Mouse (Mus musculus) hindbrain, postnatal 0 days (tissue): ENCODE measurements at regions not wholly inside any gene's neighbourhood (a gene's known extent, or its start where the extent isn't known, plus 50 kb on each side); places are given as distances from the start of the nearest gene placed in this dataset.

ENCODE experiments used
- ATAC-seq: fragments of 200-750 bp; cut with Nextera tagmentation; 2 replicates; pipeline ENCODE4 v1.8.0; 2017; ENCODE audit warnings: mild to moderate bottlenecking, moderate TSS enrichment, moderate library complexity
- DNase-seq: peaks from one replicate; pipeline ENCODE4 v3.0.0-alpha.2; 2015; ENCODE audit warnings: low spot score
- H3K27ac ChIP-seq: fragments of 300-500 bp; sonication (generic); 2 replicates; pipeline ENCODE4 v1.5.1; 2014; ENCODE audit warnings: mild to moderate bottlenecking
- H3K27me3 ChIP-seq: fragments of 300-500 bp; sonication (generic); 2 replicates; pipeline ENCODE4 v1.6.1; 2014; ENCODE audit warnings: low read length, mixed read lengths; ENCODE audit not compliant: insufficient read depth
- H3K36me3 ChIP-seq: fragments of 300-500 bp; sonication (generic); 2 replicates; pipeline ENCODE4 v1.6.1; 2014; ENCODE audit warnings: low read length, mixed read lengths; ENCODE audit not compliant: insufficient read depth
- H3K4me1 ChIP-seq: fragments of 300-500 bp; sonication (generic); 2 replicates; pipeline ENCODE4 v1.6.1; 2014; ENCODE audit warnings: antibody characterized with exemption, low read length, mixed read lengths; ENCODE audit not compliant: insufficient read depth
- H3K4me2 ChIP-seq: fragments of 300-500 bp; sonication (generic); 2 replicates; pipeline ENCODE4 v1.6.1; 2014; ENCODE audit warnings: low read depth, mild to moderate bottlenecking, low read length, moderate library complexity, mixed read lengths
- H3K4me3 ChIP-seq: fragments of 300-500 bp; sonication (generic); 2 replicates; pipeline ENCODE4 v1.5.1; 2014; ENCODE audit warnings: low read length
- H3K9ac ChIP-seq: fragments of 300-500 bp; sonication (generic); replicated peaks from 2 replicates; pipeline ENCODE4 v1.6.1; 2014; ENCODE audit warnings: mild to moderate bottlenecking, low read length, moderate library complexity, mixed read lengths
- H3K9me3 ChIP-seq: fragments of 300-500 bp; sonication (generic); 2 replicates; pipeline ENCODE4 v1.6.1; 2016; ENCODE audit warnings: low read length, mixed read lengths
- CTCF ChIP-seq: IDR thresholded peaks from 2 replicates; pipeline ENCODE4 v1.5.1; 2016; ENCODE audit warnings: antibody characterized with exemption, control low read depth, low read depth
- WGBS: fragments of 180-500 bp; shearing (Covaris S2); extraction: QIAGEN DNeasy Blood & Tissue Kit; methylation state at CpG from one replicate; pipeline ENCODE4 v1.1.7; 2014; 5-methylcytosine and 5-hydroxymethylcytosine counted together

GRCm38 (mm10) chr8:127752871-127753270 lies 605.5 kb upstream of the Nrp1 start:
- Histone ChIP-seq H3K9me3 (no peaks in the 10 kb centered on the region), H3K36me3 (no peaks in the 10 kb centered on the region), H3K27me3 (no peaks in the 10 kb centered on the region), H3K9ac (no peak overlapping the region), H3K4me2 (no peak overlapping the region), H3K4me3 (no peak overlapping the region), H3K27ac (no peak overlapping the region), H3K4me1 (no peaks in the 10 kb centered on the region)
- ATAC-seq (no peak), DNase-seq (no peak)
- WGBS = 81% methylated on average over 5 of the region's 5 CpGs
- TF ChIP-seq CTCF = no peak

GRCm38 (mm10) chr8:127753793-127754565 lies 604.4 kb upstream of the Nrp1 start:
- Histone ChIP-seq H3K9ac (no peak overlapping the region), H3K4me3 (no peak overlapping the region), H3K9me3 (no peaks in the 10 kb centered on the region), H3K36me3 (no peaks in the 10 kb centered on the region), H3K4me1 (no peaks in the 10 kb centered on the region), H3K27me3 (no peaks in the 10 kb centered on the region), H3K27ac (no peak overlapping the region), H3K4me2 (no peak overlapping the region)
- no peak for TF ChIP-seq CTCF
- WGBS = 74% methylated on average over 5 of the region's 5 CpGs
- DNase-seq (no peak), ATAC-seq (no peak)

GRCm38 (mm10) chr8:127757396-127757795 lies 601.0 kb upstream of the Nrp1 start:
- Histone ChIP-seq H3K9ac (no peak overlapping the region), H3K36me3 (no peaks in the 10 kb centered on the region), H3K4me3 (no peak overlapping the region), H3K9me3 (no peaks in the 10 kb centered on the region), H3K4me2 (no peak overlapping the region), H3K4me1 (no peaks in the 10 kb centered on the region), H3K27ac (no peak overlapping the region), H3K27me3 (no peaks in the 10 kb centered on the region)
- WGBS = 75% methylated on average over 2 of the region's 2 CpGs
- DNase-seq (no peak), ATAC-seq (no peak)
- TF ChIP-seq CTCF = no peak

- TF ChIP-seq CTCF = no peak
- 74% methylated on average over 5 of the region's 5 CpGs for WGBS
- H3K27ac ChIP-seq = no peak overlapping the region
These were observed 598.5 kb upstream of the Nrp1 start for GRCm38 (mm10) chr8:127759906-127760305.

GRCm38 (mm10) chr8:127765199-127765598 lies 593.2 kb upstream of the Nrp1 start:
- no peaks in the 10 kb centered on the region for H3K27me3 ChIP-seq
- H3K4me2 ChIP-seq = no peak overlapping the region
- no peaks in the 10 kb centered on the region for H3K9me3 ChIP-seq
- H3K9ac ChIP-seq = no peak overlapping the region
- WGBS = 81% methylated on average over 5 of the region's 5 CpGs
- no peak overlapping the region for H3K4me3 ChIP-seq
- H3K36me3 ChIP-seq = no peaks in the 10 kb centered on the region
- H3K27ac ChIP-seq = no peak overlapping the region
- no peaks in the 10 kb centered on the region for H3K4me1 ChIP-seq
- no peak for ATAC-seq
- no peak for TF ChIP-seq CTCF
- DNase-seq = no peak

More at GRCm38 (mm10) chr8:127759906-127760305, 598.5 kb upstream of the Nrp1 start:
- Histone ChIP-seq H3K4me3 (no peak overlapping the region), H3K9me3 (no peaks in the 10 kb centered on the region), H3K36me3 (no peaks in the 10 kb centered on the region), H3K27me3 (no peaks in the 10 kb centered on the region), H3K9ac (no peak overlapping the region), H3K4me1 (no peaks in the 10 kb centered on the region), H3K4me2 (no peak overlapping the region)
- DNase-seq (no peak), ATAC-seq (no peak)

GRCm38 (mm10) chr8:127768311-127768710 lies 590.1 kb upstream of the Nrp1 start:
- TF ChIP-seq CTCF = no peak
- Histone ChIP-seq H3K9me3 (no peaks in the 10 kb centered on the region), H3K27me3 (no peaks in the 10 kb centered on the region), H3K27ac (no peak overlapping the region), H3K4me2 (no peak overlapping the region), H3K9ac (no peak overlapping the region), H3K36me3 (no peaks in the 10 kb centered on the region), H3K4me3 (no peak overlapping the region), H3K4me1 (no peaks in the 10 kb centered on the region)
- DNase-seq (no peak), ATAC-seq (no peak)
- 47% methylated on average over 3 of the region's 3 CpGs for WGBS

- ATAC-seq (no peak), DNase-seq (no peak)
- no peaks in the 10 kb centered on the region for H3K4me1 ChIP-seq
- H3K36me3 ChIP-seq = no peaks in the 10 kb centered on the region
- H3K27ac ChIP-seq = no peak overlapping the region
- no peak for TF ChIP-seq CTCF
- no peak overlapping the region for H3K9ac ChIP-seq
- 97% methylated on average over 1 of the region's 1 CpGs for WGBS
- no peaks in the 10 kb centered on the region for H3K27me3 ChIP-seq
- no peak overlapping the region for H3K4me2 ChIP-seq
- no peak overlapping the region for H3K4me3 ChIP-seq
- no peaks in the 10 kb centered on the region for H3K9me3 ChIP-seq
These were observed 588.8 kb upstream of the Nrp1 start for GRCm38 (mm10) chr8:127769651-127770050.
